Comparison of ENCODE assay signal across 10 mouse cellular contexts in the genomic region with DNA sequence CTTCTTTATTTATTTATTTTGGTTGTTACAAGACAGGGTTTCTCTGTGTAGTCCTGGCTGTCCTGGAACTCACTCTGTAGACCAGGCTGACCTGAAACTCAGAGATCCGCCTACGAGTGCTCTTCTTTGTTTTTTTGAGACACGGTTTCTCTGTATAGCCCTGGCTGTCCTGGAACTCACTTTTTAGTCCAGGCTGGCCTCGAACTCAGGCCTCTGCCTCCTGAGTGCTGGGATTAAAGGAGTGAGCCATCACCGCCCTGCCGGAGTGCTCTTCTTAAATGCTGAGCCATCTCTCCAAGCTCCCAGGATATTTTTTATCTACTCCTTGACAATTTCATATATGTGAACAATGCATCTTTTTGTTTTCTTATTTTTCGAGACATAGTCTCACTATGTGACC. TPM values are rescaled to one million over a fixed set of nuclear protein-coding genes. Genes with fewer than 3 reads are reported as not detected.
A peak's percentile ranks its signal among the peaks of the same experiment; 100 is the strongest.
DNase-seq lines count a peak whose midpoint lies in the region; ATAC-seq and TF ChIP-seq lines count a peak whose summit lies in the region.
"Had no signal": no experiment of that assay in that cellular context is flagged by ENCODE, and none has a peak within 500 bp of the region (broad histone marks: within the 10 kb centered on the region; RNA-seq: fewer than 3 reads in every experiment).

No protein-coding gene starts in this region.

- no peaks in the 10 kb centered on the region for H3K27me3 ChIP-seq in kidney, postnatal 0 days (ENCODE audit: insufficient read depth, low read length)
- no peaks in the 10 kb centered on the region for H3K27me3 ChIP-seq in hindbrain, embryonic 15.5 days
- H3K27me3 ChIP-seq in midbrain, embryonic 13.5 days: no peaks in the 10 kb centered on the region
- H3K27me3 ChIP-seq: Patski had no signal

- peaks cover 16% of the 10 kb centered on the region for H3K36me3 ChIP-seq in kidney, postnatal 0 days (ENCODE audit: insufficient read depth, low read length)
- peaks cover 26% of the 10 kb centered on the region for H3K36me3 ChIP-seq in hindbrain, embryonic 15.5 days
- H3K36me3 ChIP-seq in midbrain, embryonic 13.5 days: peaks cover 38% of the 10 kb centered on the region

- H3K9ac ChIP-seq in kidney, postnatal 0 days (ENCODE audit: low read depth, low read length): no peak overlapping the region
- peak overlapping the region; percentile 61; the same call in 1 of the 2 replicates for H3K9ac ChIP-seq in hindbrain, embryonic 15.5 days
- no peak overlapping the region for H3K9ac ChIP-seq in midbrain, embryonic 13.5 days (replicated peaks)

- H3K4me3 ChIP-seq in kidney, postnatal 0 days (replicated peaks; ENCODE audit: low read depth, low read length): no peak overlapping the region
- 0 out of 2 replicates have a peak overlapping the region, but pooled peaks have one; percentile 65 for H3K4me3 ChIP-seq in embryonic fibroblast, embryonic 13.5 days (ENCODE audit: insufficient read depth, low read length)
- peak overlapping the region; percentile 86; the same call in 1 of the 2 replicates for H3K4me3 ChIP-seq in hindbrain, embryonic 15.5 days
- H3K4me3 ChIP-seq in midbrain, embryonic 13.5 days (replicated peaks): peak overlapping the region; percentile 60; the same call in 1 of the 2 replicates

- no peak for TF ChIP-seq CTCF in kidney, postnatal 0 days (IDR thresholded peaks at IDR 0.05; ENCODE audit: low read depth)
- no peak for TF ChIP-seq CTCF in embryonic fibroblast, embryonic 13.5 days (IDR thresholded peaks at IDR 0.05; ENCODE audit: borderline replicate concordance, insufficient read depth, low read length)

- no peaks in the 10 kb centered on the region for H3K9me3 ChIP-seq in kidney, postnatal 0 days (replicated peaks; ENCODE audit: low read length)
- no peaks in the 10 kb centered on the region for H3K9me3 ChIP-seq in hindbrain, embryonic 15.5 days
- H3K9me3 ChIP-seq in midbrain, embryonic 13.5 days: no peaks in the 10 kb centered on the region

- WGBS in kidney, postnatal 0 days: 89% methylated on average over 7 of the region's 7 CpGs
- WGBS in hindbrain, embryonic 15.5 days: 89% methylated on average over 7 of the region's 7 CpGs
- WGBS in midbrain, embryonic 13.5 days: 88% methylated on average over 7 of the region's 7 CpGs

- no peak for DNase-seq in kidney, postnatal 0 days (ENCODE audit: low spot score)
- no peak for DNase-seq in kidney, postnatal 36 days
- no peak for DNase-seq in retina, postnatal 1 day
- no peak for DNase-seq in gastrocnemius, postnatal 36 days
- DNase-seq in B cell, adult 2 months: no peak

- H3K4me2 ChIP-seq in kidney, postnatal 0 days (ENCODE audit: low read length): peak overlapping the region; percentile 66
- H3K4me2 ChIP-seq in hindbrain, embryonic 15.5 days: peak overlapping the region; percentile 92
- peak overlapping the region; percentile 75 for H3K4me2 ChIP-seq in midbrain, embryonic 13.5 days (replicated peaks)

- no peak for ATAC-seq in kidney, postnatal 0 days (replicated peaks; ENCODE audit: low FRiP score, low read depth)
- ATAC-seq in hindbrain, embryonic 15.5 days (ENCODE audit: low FRiP score, low read depth): no peak
- ATAC-seq in midbrain, embryonic 13.5 days: no peak

- intact Hi-C loops in gastrocnemius, postnatal 36 days (cut with DNase I): no loop called here

- H3K27ac ChIP-seq in kidney, postnatal 0 days: peak overlapping the region; percentile 85
- no peak overlapping the region for H3K27ac ChIP-seq in embryonic fibroblast, embryonic 13.5 days (ENCODE audit: insufficient read depth, low read length)
- peak overlapping the region; percentile 89 for H3K27ac ChIP-seq in hindbrain, embryonic 15.5 days (replicated peaks)
- no peak overlapping the region for H3K27ac ChIP-seq in midbrain, embryonic 13.5 days

- TF ChIP-seq POLR2A in embryonic fibroblast, embryonic 13.5 days (IDR thresholded peaks at IDR 0.05; ENCODE audit: low read depth, low read length): no peak

- peaks cover 10% of the 10 kb centered on the region for H3K4me1 ChIP-seq in kidney, postnatal 0 days (replicated peaks; ENCODE audit: insufficient read depth, low read length)
- peaks cover 5% of the 10 kb centered on the region for H3K4me1 ChIP-seq in embryonic fibroblast, embryonic 13.5 days (ENCODE audit: control insufficient read depth, insufficient read depth, low read length)
- H3K4me1 ChIP-seq in hindbrain, embryonic 15.5 days (replicated peaks): peaks cover 20% of the 10 kb centered on the region
- peaks cover 19% of the 10 kb centered on the region for H3K4me1 ChIP-seq in midbrain, embryonic 13.5 days (replicated peaks)

RNA-seq across cellular contexts. Expression of a gene that starts 0.6 kb away (rescaled TPM):
- 87.9 and 94.1 TPM in 2 replicates for polyA plus RNA-seq in kidney, postnatal 0 days (2015; fragmentation: Nextera tagmentation; extraction: Ambion mirVana)
- polyA plus RNA-seq in embryonic fibroblast, embryonic 13.5 days (2011; ENCODE audit: insufficient read length, low read depth, missing spikeins): 261 and 263 TPM in 2 replicates
- polyA plus RNA-seq in hindbrain, embryonic 15.5 days (2015; fragmentation: Nextera tagmentation; extraction: Ambion mirVana): 62.8 and 63.8 TPM in 2 replicates
- 70.2 and 70.5 TPM in 2 replicates for polyA plus RNA-seq in midbrain, embryonic 13.5 days (2015; fragmentation: Nextera tagmentation; extraction: Ambion mirVana)
- total RNA-seq in gastrocnemius, postnatal 36 days (2021): 10 to 100 TPM; 69.7 to 81.7 TPM

RNA-seq across cellular contexts. Expression of a gene that starts 9.7 kb away (rescaled TPM):
- polyA plus RNA-seq in kidney, postnatal 0 days (2015; fragmentation: Nextera tagmentation; extraction: Ambion mirVana): 87.2 and 87.9 TPM in 2 replicates
- 113 and 133 TPM in 2 replicates for polyA plus RNA-seq in embryonic fibroblast, embryonic 13.5 days (2011; ENCODE audit: insufficient read length, low read depth, missing spikeins)
- polyA plus RNA-seq in hindbrain, embryonic 15.5 days (2015; fragmentation: Nextera tagmentation; extraction: Ambion mirVana): 118 and 127 TPM in 2 replicates
- 141 and 146 TPM in 2 replicates for polyA plus RNA-seq in midbrain, embryonic 13.5 days (2015; fragmentation: Nextera tagmentation; extraction: Ambion mirVana)
- total RNA-seq in gastrocnemius, postnatal 36 days (2021): 10 to 100 TPM; 49.3 to 51.9 TPM

RNA-seq across cellular contexts. Expression of a gene that starts 16.5 kb away (rescaled TPM):
- 43.8 and 47.4 TPM in 2 replicates for polyA plus RNA-seq in kidney, postnatal 0 days (2015; fragmentation: Nextera tagmentation; extraction: Ambion mirVana)
- polyA plus RNA-seq in embryonic fibroblast, embryonic 13.5 days (2011; ENCODE audit: insufficient read length, low read depth, missing spikeins): 77.0 and 80.7 TPM in 2 replicates
- polyA plus RNA-seq in hindbrain, embryonic 15.5 days (2015; fragmentation: Nextera tagmentation; extraction: Ambion mirVana): 76.5 and 80.8 TPM in 2 replicates
- polyA plus RNA-seq in midbrain, embryonic 13.5 days (2015; fragmentation: Nextera tagmentation; extraction: Ambion mirVana): 75.9 and 91.9 TPM in 2 replicates
- total RNA-seq in gastrocnemius, postnatal 36 days (2021): 100 to 1,000 TPM; 105 to 120 TPM

RNA-seq across cellular contexts. Expression of a gene that starts 27.4 kb away (rescaled TPM):
- polyA plus RNA-seq in kidney, postnatal 0 days (2015; fragmentation: Nextera tagmentation; extraction: Ambion mirVana): 35.6 and 38.9 TPM in 2 replicates
- 118 and 152 TPM in 2 replicates for polyA plus RNA-seq in embryonic fibroblast, embryonic 13.5 days (2011; ENCODE audit: insufficient read length, low read depth, missing spikeins)
- polyA plus RNA-seq in hindbrain, embryonic 15.5 days (2015; fragmentation: Nextera tagmentation; extraction: Ambion mirVana): 24.1 and 25.1 TPM in 2 replicates
- polyA plus RNA-seq in midbrain, embryonic 13.5 days (2015; fragmentation: Nextera tagmentation; extraction: Ambion mirVana): 20.0 and 24.1 TPM in 2 replicates
- 100 to 1,000 TPM; 118 to 129 TPM for total RNA-seq in gastrocnemius, postnatal 36 days (2021)
- total RNA-seq: monocyte, adult 5-6 weeks had no signal

RNA-seq across cellular contexts. Expression of a gene that starts 45.5 kb away (rescaled TPM):
- polyA plus RNA-seq in kidney, postnatal 0 days (2015; fragmentation: Nextera tagmentation; extraction: Ambion mirVana): 31.1 and 33.5 TPM in 2 replicates
- polyA plus RNA-seq in embryonic fibroblast, embryonic 13.5 days (2011; ENCODE audit: insufficient read length, low read depth, missing spikeins): 6.5 and 8.3 TPM in 2 replicates
- polyA plus RNA-seq in hindbrain, embryonic 15.5 days (2015; fragmentation: Nextera tagmentation; extraction: Ambion mirVana): 67.5 and 70.8 TPM in 2 replicates
- polyA plus RNA-seq in midbrain, embryonic 13.5 days (2015; fragmentation: Nextera tagmentation; extraction: Ambion mirVana): 75.7 and 84.8 TPM in 2 replicates
- 1 to 10 TPM; 1.7 to 3.1 TPM for total RNA-seq in gastrocnemius, postnatal 36 days (2021)

Comparison
In these comparisons a context has a peak if more than half of its experiments do, and no peak if none do; other contexts are left out.
1. H3K27ac ChIP-seq: peak in kidney, postnatal 0 days (single experiment) and hindbrain, embryonic 15.5 days (single experiment); none in embryonic fibroblast, embryonic 13.5 days (single experiment) and midbrain, embryonic 13.5 days (single experiment).
2. Peak in every context shown above with its lines, with median percentiles within 50 percentile points of each other: H3K4me2 ChIP-seq.